Mouse (Mus musculus): ENCODE measurements around the gene Gm20538. TPM values are rescaled to one million over a fixed set of nuclear protein-coding genes. Genes with fewer than 3 reads are reported as not detected.

Gene Gm20538
- total RNA-seq (2023; ENCODE audit: inconsistent age), result not detected in 4 replicates

GRCm38 (mm10) chr19:44552731-44553130, at the start of gene Gm20538:
TSS of gene Gm20538 (minus strand) at chr19:44552831.

DNA sequence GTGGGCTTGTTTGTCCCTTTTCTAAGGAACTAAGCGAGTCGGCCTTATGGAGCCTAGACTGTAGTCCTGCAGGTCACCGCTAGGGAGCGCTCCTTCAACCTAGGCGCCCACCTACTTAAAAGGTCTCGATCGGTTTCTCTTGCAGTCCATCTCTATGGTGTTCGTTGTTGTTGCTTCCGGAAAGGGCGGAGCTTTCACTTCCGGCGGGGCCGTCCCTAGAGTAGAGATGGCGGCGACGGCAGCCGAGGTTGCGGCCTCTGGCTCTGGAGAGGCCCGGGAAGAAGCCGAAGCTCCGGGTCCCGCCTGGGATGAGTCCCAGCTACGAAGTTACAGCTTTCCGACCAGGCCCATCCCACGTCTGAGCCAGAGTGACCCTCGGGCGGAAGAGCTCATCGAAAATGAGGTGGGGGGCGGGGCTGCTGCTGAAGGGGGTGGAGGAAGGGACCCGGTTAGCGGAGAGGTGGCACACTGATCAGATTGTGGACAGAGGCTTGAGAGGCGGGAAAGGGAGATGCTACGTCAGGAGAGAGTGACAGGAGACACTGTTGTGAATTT, 10.1 kb upstream of the Gm20538 start, which contains the start of gene Hif1an:
Gene Hif1an (plus strand): TSS at position 199 of the 555 bp plus-strand sequence.

DNA sequence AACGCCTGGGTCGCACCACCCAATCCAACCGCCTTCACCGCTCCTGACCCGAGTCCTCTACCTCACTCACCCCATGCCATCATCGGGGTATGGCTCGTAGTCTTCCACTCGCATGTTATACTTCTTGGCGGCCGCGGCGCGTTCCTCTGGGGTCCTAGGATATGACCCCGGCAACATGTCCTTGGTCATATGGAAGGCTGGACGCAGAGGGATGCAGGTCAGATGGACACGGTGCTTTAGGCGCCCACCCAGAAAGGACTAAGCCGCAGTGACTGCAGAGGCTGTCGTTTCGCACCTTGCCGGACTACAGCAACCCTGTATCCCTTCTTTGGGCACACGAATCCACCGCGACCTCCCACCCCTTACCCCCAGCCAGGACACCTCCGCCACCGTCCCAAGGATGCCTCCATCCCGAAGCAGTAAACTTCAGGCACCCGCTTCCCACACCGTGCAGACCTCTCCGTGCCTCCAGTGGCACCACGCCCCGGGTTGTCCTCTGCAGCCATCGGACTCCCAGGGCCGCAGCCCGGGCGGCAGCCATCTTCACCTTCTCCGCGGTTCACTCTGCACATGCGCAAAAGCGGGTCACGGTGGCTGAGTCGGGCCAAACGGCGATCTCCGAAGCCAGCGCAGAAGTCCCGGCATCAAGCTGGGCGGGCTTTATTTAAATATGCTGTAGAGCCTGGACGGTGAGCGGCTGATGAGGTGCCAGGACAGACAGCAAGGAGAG, 2.4 kb upstream of the Gm20538 start, which contains the start of gene Ndufb8:
Gene Ndufb8 (minus strand): TSS at position 580 of the 730 bp plus-strand sequence.

DNA sequence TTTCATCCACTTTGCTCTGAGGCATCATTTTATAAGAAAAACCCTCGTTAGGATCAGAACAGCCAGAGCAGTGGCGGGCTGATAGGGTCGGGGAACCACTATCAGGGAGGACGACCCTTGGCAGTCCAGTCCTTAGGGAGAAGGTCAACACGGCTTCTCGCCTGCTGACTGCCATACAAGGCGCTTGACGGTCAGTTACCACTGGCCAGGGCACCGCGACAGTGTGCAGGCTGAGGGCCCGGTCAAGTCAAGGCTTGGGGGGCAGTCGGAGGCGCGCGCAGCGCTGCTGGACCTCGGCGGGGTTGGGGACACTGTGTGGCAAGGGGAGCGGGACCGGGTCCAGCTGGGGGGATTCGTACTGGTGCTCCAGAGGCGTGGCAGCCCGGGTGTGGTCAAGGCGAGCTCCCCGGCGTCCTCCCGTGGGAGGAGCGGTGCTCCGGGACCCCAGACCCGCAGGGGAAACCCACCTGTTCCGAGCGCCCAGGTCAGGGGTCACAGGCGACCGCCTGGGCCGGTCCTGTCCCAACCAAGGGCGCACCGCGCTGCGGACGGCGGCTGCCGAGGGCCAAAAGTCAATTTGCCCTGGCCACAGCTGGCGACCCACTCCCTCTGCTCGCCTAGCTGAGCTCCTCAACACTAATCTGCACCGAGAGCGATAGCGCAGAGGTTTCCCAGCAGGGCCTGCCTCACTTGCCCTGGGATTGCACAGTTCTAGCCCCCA, 7.2 kb downstream of the Gm20538 start, which contains the start of gene Sec31b:
Gene Sec31b (minus strand): TSS at position 544 of the 721 bp plus-strand sequence.

Other genes starting within 250 kb of the Gm20538 start
- gene Scd4, start 219.7 kb downstream of the Gm20538 start, total RNA-seq (2023; ENCODE audit: inconsistent age), result 1.2 to 2.3 TPM (median 1.4 TPM) in 4 replicates
- 946 to 1,048 TPM (median 1,031 TPM) in 4 replicates for gene Scd1, start 145.0 kb downstream of the Gm20538 start, total RNA-seq (2023; ENCODE audit: inconsistent age)
- not detected in 4 replicates for gene Wnt8b, start 59.4 kb downstream of the Gm20538 start, total RNA-seq (2023; ENCODE audit: inconsistent age)
- gene Sec31b, start 7.0 kb downstream of the Gm20538 start, total RNA-seq (2023; ENCODE audit: inconsistent age), result 1.9 to 3.2 TPM (median 2.5 TPM) in 4 replicates
- 100 to 138 TPM (median 127 TPM) in 4 replicates for gene Ndufb8, start 2.6 kb upstream of the Gm20538 start, total RNA-seq (2023; ENCODE audit: inconsistent age)
- 50.7 to 64.0 TPM (median 56.0 TPM) in 4 replicates for gene Hif1an, start 10.0 kb upstream of the Gm20538 start, total RNA-seq (2023; ENCODE audit: inconsistent age)
- gene Pax2, start 203.2 kb upstream of the Gm20538 start, total RNA-seq (2023; ENCODE audit: inconsistent age), result not detected in 4 replicates

Data from B cell, adult (primary cell).